7 mouse cellular contexts compared by ENCODE assay signal in genomic region chr12:54737891-54738660, GRCm38 (mm10). TPM values are rescaled to one million over a fixed set of nuclear protein-coding genes. Genes with fewer than 3 reads are reported as not detected.
A peak's percentile ranks its signal among the peaks of the same experiment; 100 is the strongest.
DNase-seq lines count a peak whose midpoint lies in the region; ATAC-seq lines count a peak whose summit lies in the region.
"Not testable (repeated sequence)": the region's sequence is repeated elsewhere in the genome, so short reads cannot be mapped to it uniquely, and the experiment has no call there.

No protein-coding gene starts in this region.

- H3K9me3 ChIP-seq in embryonic facial prominence, embryonic 14.5 days (ENCODE audit: control insufficient read depth, low read length); hindbrain, embryonic 12.5 days (replicated peaks); kidney, embryonic 14.5 days (ENCODE audit: control insufficient read depth, low read length); liver, embryonic 13.5 days (replicated peaks); neural tube, embryonic 13.5 days: not testable (repeated sequence)

- not testable (repeated sequence) for H3K4me3 ChIP-seq in embryonic facial prominence, embryonic 14.5 days (ENCODE audit: low read depth, low read length); hindbrain, embryonic 12.5 days; kidney, embryonic 14.5 days (ENCODE audit: low read length); liver, embryonic 13.5 days (replicated peaks); neural tube, embryonic 13.5 days

- peak; percentile 90 for ATAC-seq in embryonic facial prominence, embryonic 14.5 days (ENCODE audit: low read depth)
- peak; percentile 86 for ATAC-seq in frontal cortex, adult (ENCODE audit: low TSS enrichment)
- ATAC-seq in hindbrain, embryonic 12.5 days (ENCODE audit: low FRiP score): peak; percentile 87
- peak; percentile 86 for ATAC-seq in kidney, embryonic 14.5 days (ENCODE audit: low FRiP score, low TSS enrichment)
- peak; percentile 91 for ATAC-seq in liver, embryonic 13.5 days (ENCODE audit: low read depth)
- peak; percentile 70 for ATAC-seq in megakaryocyte-erythroid progenitor cell, adult 5-6 weeks (replicated peaks; ENCODE audit: low FRiP score, low TSS enrichment, poor library complexity, severe bottlenecking)
- ATAC-seq in neural tube, embryonic 13.5 days (ENCODE audit: low read depth): peak; percentile 80

- not testable (repeated sequence) for H3K4me2 ChIP-seq in embryonic facial prominence, embryonic 14.5 days (ENCODE audit: low read depth, low read length); hindbrain, embryonic 12.5 days (replicated peaks); kidney, embryonic 14.5 days (replicated peaks; ENCODE audit: low read depth, low read length); liver, embryonic 13.5 days; neural tube, embryonic 13.5 days

- not testable (repeated sequence) for H3K9ac ChIP-seq in embryonic facial prominence, embryonic 14.5 days (ENCODE audit: low read depth, low read length); hindbrain, embryonic 12.5 days; kidney, embryonic 14.5 days (ENCODE audit: low read depth, low read length); liver, embryonic 13.5 days; neural tube, embryonic 13.5 days

- not testable (repeated sequence) for DNase-seq in embryonic facial prominence, embryonic 14.5 days (ENCODE audit: low spot score); liver, embryonic 13.5 days

- no CpG with 5 or more reads among the region's 21 CpGs for WGBS in embryonic facial prominence, embryonic 14.5 days
- WGBS in hindbrain, embryonic 12.5 days: no CpG with 5 or more reads among the region's 21 CpGs
- no CpG with 5 or more reads among the region's 21 CpGs for WGBS in kidney, embryonic 14.5 days
- WGBS in liver, embryonic 13.5 days (ENCODE audit: insufficient replicate concordance): no CpG with 5 or more reads among the region's 21 CpGs
- WGBS in neural tube, embryonic 13.5 days: no CpG with 5 or more reads among the region's 21 CpGs

- H3K27me3 ChIP-seq in embryonic facial prominence, embryonic 14.5 days (replicated peaks; ENCODE audit: control insufficient read depth, insufficient read depth, low read length); hindbrain, embryonic 12.5 days; kidney, embryonic 14.5 days (ENCODE audit: control insufficient read depth, insufficient read depth, low read length); liver, embryonic 13.5 days; neural tube, embryonic 13.5 days: not testable (repeated sequence)

- not testable (repeated sequence) for H3K36me3 ChIP-seq in embryonic facial prominence, embryonic 14.5 days (ENCODE audit: control insufficient read depth, insufficient read depth, low read length); hindbrain, embryonic 12.5 days; kidney, embryonic 14.5 days (ENCODE audit: control insufficient read depth, insufficient read depth, low read length); liver, embryonic 13.5 days; neural tube, embryonic 13.5 days

- H3K4me1 ChIP-seq in embryonic facial prominence, embryonic 14.5 days (ENCODE audit: control insufficient read depth, insufficient read depth, low read length); hindbrain, embryonic 12.5 days; kidney, embryonic 14.5 days (ENCODE audit: control insufficient read depth, insufficient read depth, low read length); liver, embryonic 13.5 days (replicated peaks); neural tube, embryonic 13.5 days (replicated peaks): not testable (repeated sequence)

- not testable (repeated sequence) for H3K27ac ChIP-seq in embryonic facial prominence, embryonic 14.5 days (replicated peaks; ENCODE audit: low read depth, low read length); hindbrain, embryonic 12.5 days; kidney, embryonic 14.5 days (ENCODE audit: low read depth, low read length); liver, embryonic 13.5 days; neural tube, embryonic 13.5 days (replicated peaks)

RNA-seq across cellular contexts. Expression of gene Eapp, which starts 42.4 kb away (rescaled TPM):
- polyA plus RNA-seq in embryonic facial prominence, embryonic 14.5 days (2014; fragmentation: Nextera tagmentation; extraction: Ambion mirVana): 59.0 and 63.2 TPM in 2 replicates
- 79.8 and 85.3 TPM in 2 replicates for polyA plus RNA-seq in hindbrain, embryonic 12.5 days (2016; fragmentation: Nextera tagmentation; extraction: Ambion mirVana)
- 59.9 and 80.3 TPM in 2 replicates for polyA plus RNA-seq in kidney, embryonic 14.5 days (2014; fragmentation: Nextera tagmentation; extraction: Ambion mirVana)
- 50.0 and 50.3 TPM in 2 replicates for polyA plus RNA-seq in liver, embryonic 13.5 days (2015; fragmentation: Nextera tagmentation; extraction: Ambion mirVana)
- 34.3 and 65.4 TPM in 2 replicates for total RNA-seq in megakaryocyte-erythroid progenitor cell, adult 5-6 weeks (2014; fragmentation: Nextera tagmentation)
- 71.3 and 79.8 TPM in 2 replicates for total RNA-seq in megakaryocyte-erythroid progenitor cell, adult 5-6 weeks (2017)
- polyA plus RNA-seq in neural tube, embryonic 13.5 days (2015; fragmentation: Nextera tagmentation; extraction: Ambion mirVana): 83.4 and 87.1 TPM in 2 replicates

RNA-seq across cellular contexts. Expression of gene Snx6, which starts 57.4 kb away (rescaled TPM):
- 171 and 183 TPM in 2 replicates for polyA plus RNA-seq in embryonic facial prominence, embryonic 14.5 days (2014; fragmentation: Nextera tagmentation; extraction: Ambion mirVana)
- polyA plus RNA-seq in hindbrain, embryonic 12.5 days (2016; fragmentation: Nextera tagmentation; extraction: Ambion mirVana): 208 and 220 TPM in 2 replicates
- polyA plus RNA-seq in kidney, embryonic 14.5 days (2014; fragmentation: Nextera tagmentation; extraction: Ambion mirVana): 199 and 235 TPM in 2 replicates
- polyA plus RNA-seq in liver, embryonic 13.5 days (2015; fragmentation: Nextera tagmentation; extraction: Ambion mirVana): 60.1 and 72.8 TPM in 2 replicates
- total RNA-seq in megakaryocyte-erythroid progenitor cell, adult 5-6 weeks (2014; fragmentation: Nextera tagmentation): 30.9 and 34.0 TPM in 2 replicates
- 56.9 and 74.7 TPM in 2 replicates for total RNA-seq in megakaryocyte-erythroid progenitor cell, adult 5-6 weeks (2017)
- 168 and 182 TPM in 2 replicates for polyA plus RNA-seq in neural tube, embryonic 13.5 days (2015; fragmentation: Nextera tagmentation; extraction: Ambion mirVana)
